Mouse (Mus musculus) E14TG2a.4 (cell line): Measurements from ENCODE around the gene Setd1b.

Experiments
- CTCF ChIP-seq: conservative IDR thresholded peaks from 2 replicates; pipeline ENCODE4 v1.5.1; 2014; ENCODE audit warnings: low read length
- NANOG ChIP-seq: IDR thresholded peaks from 2 replicates; pipeline ENCODE4 v1.6.1; 2014; ENCODE audit warnings: borderline replicate concordance, low read length, mixed read lengths
- POU5F1 ChIP-seq: IDR thresholded peaks from 2 replicates; pipeline ENCODE4 v1.6.1; 2014; ENCODE audit warnings: low read length, borderline replicate concordance

GRCm38 (mm10) chr5:123159866-123160265 is 17.9 kb downstream of the Setd1b start:
- no peak for TF ChIP-seq CTCF
- TF ChIP-seq NANOG, result no peak
- no peak for TF ChIP-seq POU5F1
